Mouse (Mus musculus): ENCODE measurements around the gene Acsm4. TPM values are rescaled to one million over a fixed set of nuclear protein-coding genes. Genes with fewer than 3 reads are reported as not detected.

Acsm4 gene
- under 1 TPM in 1 of 2 experiments, not detected in 1; 0.14 TPM for polyA plus RNA-seq (2017; shearing (Covaris generic))

DNA sequence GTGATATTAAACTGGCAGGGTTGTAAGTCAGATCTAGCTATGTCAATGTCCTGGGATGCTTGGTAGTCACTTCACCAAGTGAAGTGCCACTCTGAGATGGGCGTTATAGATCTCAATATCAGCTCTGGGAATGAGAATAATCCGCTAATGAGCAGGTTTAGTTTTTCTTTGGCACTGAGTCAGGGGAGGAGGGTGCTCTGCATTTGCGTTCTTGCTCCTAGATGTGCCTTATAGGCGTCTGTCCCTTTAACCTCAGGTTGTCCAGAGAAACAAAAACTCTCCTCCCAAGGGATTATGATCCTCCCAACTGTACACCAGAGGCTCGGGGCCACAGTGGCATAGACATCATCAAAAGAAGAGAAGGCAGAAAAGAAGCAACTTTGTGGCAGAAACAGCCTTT is at the start of gene Acsm4:
Acsm4 (plus strand) TSS at position 301 of the 400 bp plus-strand sequence.

GRCm38 (mm10) chr7:119720253-119720946 is 30.6 kb downstream of the Acsm4 start, which contains the start of gene Thumpd1:
TSS of gene Thumpd1 (minus strand) at chr7:119720798.

DNA sequence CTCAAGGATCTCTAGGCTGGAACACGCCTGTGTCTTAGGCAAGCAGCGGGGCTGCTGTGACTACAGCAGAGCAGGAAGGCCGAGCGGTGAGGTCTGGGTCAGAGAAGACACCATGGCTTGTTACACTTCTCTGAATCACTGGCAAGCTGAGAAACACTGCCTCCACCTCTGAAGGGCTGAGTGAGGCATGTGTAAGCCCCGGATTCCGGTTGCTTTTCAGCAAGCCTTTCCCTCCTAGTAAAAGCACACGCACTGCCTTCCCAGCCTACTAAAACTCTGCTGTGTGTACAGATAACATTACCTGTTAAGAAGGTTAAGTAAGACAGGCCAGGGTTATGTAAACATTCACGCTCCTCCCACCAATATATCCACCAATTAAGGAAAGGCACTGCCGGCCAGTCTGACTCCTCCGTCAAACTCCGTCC is 70.7 kb downstream of the Acsm4 start, which contains the start of gene Acsm3:
Acsm3 (plus strand) TSS at position 397 of the 425 bp plus-strand sequence.

Other genes with a start within 250 kb of the Acsm4 start
- gene Gp2, start 230.7 kb upstream of the Acsm4 start, polyA plus RNA-seq (2017; shearing (Covaris generic)) = under 1 TPM in 1 of 2 experiments, not detected in 1; 0.15 TPM
- gene Umod, start 210.7 kb upstream of the Acsm4 start, polyA plus RNA-seq (2017; shearing (Covaris generic)) = not detected
- under 1 TPM in 1 of 2 experiments, not detected in 1; 0.37 TPM for gene Acsm5, start 170.6 kb upstream of the Acsm4 start, polyA plus RNA-seq (2017; shearing (Covaris generic))
- gene Pdilt, start 166.5 kb upstream of the Acsm4 start, polyA plus RNA-seq (2017; shearing (Covaris generic)) = under 1 TPM in 1 of 2 experiments, not detected in 1; 0.07 TPM
- under 1 TPM; 0.04 to 0.06 TPM for gene Acsm2, start 135.7 kb upstream of the Acsm4 start, polyA plus RNA-seq (2017; shearing (Covaris generic))
- not detected for gene Acsm1, start 83.0 kb upstream of the Acsm4 start, polyA plus RNA-seq (2017; shearing (Covaris generic))
- 10 to 100 TPM; 56.8 to 85.4 TPM for gene Thumpd1, start 30.8 kb downstream of the Acsm4 start, polyA plus RNA-seq (2017; shearing (Covaris generic))
- gene Acsm3, start 70.9 kb downstream of the Acsm4 start, polyA plus RNA-seq (2017; shearing (Covaris generic)) = under 1 TPM in 1 of 2 experiments, not detected in 1; 0.16 TPM
- gene Rexo5, start 104.0 kb downstream of the Acsm4 start, polyA plus RNA-seq (2017; shearing (Covaris generic)) = 10 to 100 TPM; 31.1 to 71.1 TPM
- gene Eri2, start 104.0 kb downstream of the Acsm4 start, polyA plus RNA-seq (2017; shearing (Covaris generic)) = 10 to 100 TPM in 1 of 2 experiments, 1 to 10 TPM in 1; 9.4 to 11.5 TPM
- gene Lyrm1, start 205.8 kb downstream of the Acsm4 start, polyA plus RNA-seq (2017; shearing (Covaris generic)) = 10 to 100 TPM; 21.2 to 22.1 TPM
- 10 to 100 TPM; 11.2 to 18.4 TPM for gene Dcun1d3, start 206.3 kb downstream of the Acsm4 start, polyA plus RNA-seq (2017; shearing (Covaris generic))

Data from activated CD4-positive, CD25-positive, alpha-beta regulatory T cell (primary cell).